In the genomic region with DNA sequence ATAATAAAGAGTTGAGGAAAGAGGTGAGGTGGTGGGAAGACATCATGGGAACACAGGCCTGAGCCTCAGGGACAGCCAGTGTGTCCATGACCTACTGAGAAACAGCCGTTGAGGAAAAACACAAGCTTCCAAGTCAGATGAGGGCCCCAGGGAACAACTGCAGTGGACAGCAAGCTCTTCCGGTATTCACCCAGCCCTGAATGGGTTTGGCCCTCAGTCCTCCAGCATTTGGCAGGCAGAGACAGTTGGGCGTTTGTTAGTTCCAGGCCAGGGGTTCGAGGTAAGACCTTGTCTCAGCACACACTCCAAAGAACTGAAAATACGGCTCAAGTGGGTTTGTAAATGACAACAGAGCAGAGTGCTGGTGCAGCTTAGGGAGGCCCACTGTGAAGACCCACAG, we compare ENCODE assay signal across 24 mouse cellular contexts. TPM values are rescaled to one million over a fixed set of nuclear protein-coding genes. Genes with fewer than 3 reads are reported as not detected.
DNase-seq lines count a peak whose midpoint lies in the region; ATAC-seq and TF ChIP-seq lines count a peak whose summit lies in the region.
"Had no signal": no experiment of that assay in that cellular context is flagged by ENCODE, and none has a peak within 500 bp of the region (broad histone marks: within the 10 kb centered on the region; RNA-seq: fewer than 3 reads in every experiment).

No protein-coding gene starts in this region.

- intact Hi-C loops in gastrocnemius, adult 2 months (cut with DNase I): no loop called here

- H3K9me3 ChIP-seq in intestine, embryonic 16.5 days (ENCODE audit: control insufficient read depth, low read length): 0 out of 2 replicates have a peak, but pooled peaks cover 4% of the 10 kb centered on the region
- H3K9me3 ChIP-seq in intestine, embryonic 15.5 days: no peaks in the 10 kb centered on the region
- no peaks in the 10 kb centered on the region for H3K9me3 ChIP-seq in stomach, postnatal 0 days (ENCODE audit: control insufficient read depth, low read length)
- H3K9me3 ChIP-seq: embryonic facial prominence, embryonic 12.5 days; hindbrain, embryonic 10.5 days had no signal

- DNase-seq in gastrocnemius, adult 2 months: no peak
- no peak for DNase-seq in gastrocnemius, postnatal 4 days (ENCODE audit: low spot score in 2 of 2)
- no peak for DNase-seq in spleen, adult 2 months (ENCODE audit: low read depth in 1 of 2, low spot score in 2 of 2)
- DNase-seq in spleen, postnatal 4 days (ENCODE audit: low spot score in 2 of 2): no peak
- no peak for DNase-seq in stomach, postnatal 0 days (ENCODE audit: low spot score)
- DNase-seq: adrenal gland, adult 2 months; adrenal gland, postnatal 25 days; cerebellum, adult 11-12 months; cerebellum, adult 9-10 months; cerebellum, postnatal 25 days; forebrain, postnatal 0 days; gastrocnemius, postnatal 36 days; kidney, adult 11 months had no signal

- H3K4me1 ChIP-seq in intestine, embryonic 16.5 days (ENCODE audit: control insufficient read depth, insufficient read depth, low read length): peaks cover 4% of the 10 kb centered on the region; the same call in 1 of the 2 replicates
- 0 out of 2 replicates have a peak, but pooled peaks cover under 1% of the 10 kb centered on the region for H3K4me1 ChIP-seq in intestine, embryonic 15.5 days (replicated peaks)
- H3K4me1 ChIP-seq in spleen, adult 2 months (ENCODE audit: control insufficient read depth, insufficient read depth, insufficient read length): peaks cover 4% of the 10 kb centered on the region; the same call in 1 of the 2 replicates
- peaks cover 24% of the 10 kb centered on the region for H3K4me1 ChIP-seq in small intestine, adult 2 months (ENCODE audit: control insufficient read depth, insufficient read depth, insufficient read length, low read length)
- H3K4me1 ChIP-seq in stomach, postnatal 0 days (replicated peaks; ENCODE audit: control insufficient read depth, insufficient read depth): no peaks in the 10 kb centered on the region
- H3K4me1 ChIP-seq: embryonic facial prominence, embryonic 12.5 days had no signal

- WGBS in intestine, embryonic 16.5 days: 61% methylated on average over 5 of the region's 5 CpGs
- WGBS in intestine, embryonic 15.5 days: 63% methylated on average over 5 of the region's 5 CpGs
- 73% methylated on average over 5 of the region's 5 CpGs for WGBS in spleen, adult 2 months
- 72% methylated on average over 5 of the region's 5 CpGs for WGBS in small intestine, adult 2 months
- 61% methylated on average over 5 of the region's 5 CpGs for WGBS in stomach, postnatal 0 days

- peak overlapping the region; percentile 71 for H3K27ac ChIP-seq in gastrocnemius, adult 2 months
- H3K27ac ChIP-seq in intestine, embryonic 16.5 days (ENCODE audit: low read length): 0 out of 2 replicates have a peak overlapping the region, but pooled peaks have one; percentile 17
- H3K27ac ChIP-seq in intestine, embryonic 15.5 days: no peak overlapping the region
- 0 out of 2 replicates have a peak overlapping the region, but pooled peaks have one; percentile 20 for H3K27ac ChIP-seq in spleen, adult 2 months (ENCODE audit: insufficient read depth, low read length)
- H3K27ac ChIP-seq in small intestine, adult 2 months (ENCODE audit: insufficient read depth, low read depth, low read length): 0 out of 2 replicates have a peak overlapping the region, but pooled peaks have one; percentile 3
- no peak overlapping the region for H3K27ac ChIP-seq in stomach, postnatal 0 days (replicated peaks)
- H3K27ac ChIP-seq: embryonic facial prominence, embryonic 12.5 days; hindbrain, embryonic 10.5 days; hindbrain, embryonic 14.5 days had no signal

- peaks cover 6% of the 10 kb centered on the region for H3K36me3 ChIP-seq in intestine, embryonic 16.5 days (ENCODE audit: control insufficient read depth, insufficient read depth, low read length)
- H3K36me3 ChIP-seq in intestine, embryonic 15.5 days: peaks cover 20% of the 10 kb centered on the region
- peaks cover 17% of the 10 kb centered on the region for H3K36me3 ChIP-seq in spleen, adult 2 months (ENCODE audit: control insufficient read depth, insufficient read depth, low read length)
- peaks cover 36% of the 10 kb centered on the region for H3K36me3 ChIP-seq in small intestine, adult 2 months (ENCODE audit: control insufficient read depth, insufficient read depth, low read length)
- H3K36me3 ChIP-seq in stomach, postnatal 0 days (ENCODE audit: control insufficient read depth, insufficient read depth, low read length): peaks cover 17% of the 10 kb centered on the region; the same call in 1 of the 2 replicates

- no peak for TF ChIP-seq CTCF in gastrocnemius, adult 2 months (IDR thresholded peaks at IDR 0.05)
- no peak for TF ChIP-seq CTCF in spleen, adult 2 months (IDR thresholded peaks at IDR 0.05; ENCODE audit: extremely low read depth, insufficient read depth, insufficient read length, insufficient replicate concordance)
- no peak for TF ChIP-seq CTCF in small intestine, adult 2 months (IDR thresholded peaks at IDR 0.05; ENCODE audit: extremely low read depth, insufficient read length, insufficient replicate concordance, low read depth, low read length)
- TF ChIP-seq CTCF in stomach, postnatal 0 days (IDR thresholded peaks at IDR 0.05; ENCODE audit: low read depth): no peak

- ATAC-seq in intestine, embryonic 16.5 days: no peak
- ATAC-seq in intestine, embryonic 15.5 days: no peak
- ATAC-seq in stomach, postnatal 0 days (ENCODE audit: low FRiP score, low TSS enrichment): no peak
- ATAC-seq: activated CD4-positive, CD25-positive, alpha-beta regulatory T cell, adult 4 months; forebrain, postnatal 0 days; Patski had no signal

- no peak for TF ChIP-seq POLR2A in spleen, adult 2 months (IDR thresholded peaks at IDR 0.05; ENCODE audit: low read depth, low read length)
- TF ChIP-seq POLR2A in small intestine, adult 2 months (IDR thresholded peaks at IDR 0.05; ENCODE audit: low read depth, low read length): no peak

- H3K4me3 ChIP-seq in gastrocnemius, adult 2 months: no peak overlapping the region
- no peak overlapping the region for H3K4me3 ChIP-seq in intestine, embryonic 16.5 days (ENCODE audit: low read length)
- H3K4me3 ChIP-seq in intestine, embryonic 15.5 days (replicated peaks): no peak overlapping the region
- H3K4me3 ChIP-seq in spleen, adult 2 months (ENCODE audit: extremely low read depth, insufficient read depth, insufficient read length): no peak overlapping the region
- no peak overlapping the region for H3K4me3 ChIP-seq in small intestine, adult 2 months (ENCODE audit: low read depth, low read length)
- H3K4me3 ChIP-seq in stomach, postnatal 0 days (ENCODE audit: low read depth, low read length): no peak overlapping the region
- H3K4me3 ChIP-seq: embryonic facial prominence, embryonic 12.5 days; hindbrain, embryonic 10.5 days had no signal

- no peak overlapping the region for H3K9ac ChIP-seq in intestine, embryonic 16.5 days (ENCODE audit: low read depth, low read length)
- no peak overlapping the region for H3K9ac ChIP-seq in intestine, embryonic 15.5 days
- no peak overlapping the region for H3K9ac ChIP-seq in stomach, postnatal 0 days (ENCODE audit: low read length)
- H3K9ac ChIP-seq: embryonic facial prominence, embryonic 12.5 days; forebrain, postnatal 0 days; hindbrain, embryonic 14.5 days had no signal

- H3K27me3 ChIP-seq in intestine, embryonic 16.5 days (replicated peaks; ENCODE audit: control insufficient read depth, insufficient read depth, low read length): no peaks in the 10 kb centered on the region
- no peaks in the 10 kb centered on the region for H3K27me3 ChIP-seq in intestine, embryonic 15.5 days (replicated peaks)
- H3K27me3 ChIP-seq in spleen, adult 2 months (ENCODE audit: control insufficient read depth, insufficient read depth, low read length): no peaks in the 10 kb centered on the region
- no peaks in the 10 kb centered on the region for H3K27me3 ChIP-seq in small intestine, adult 2 months (ENCODE audit: control insufficient read depth, insufficient read depth, low read length)
- no peaks in the 10 kb centered on the region for H3K27me3 ChIP-seq in stomach, postnatal 0 days (ENCODE audit: control insufficient read depth, insufficient read depth, low read length)
- H3K27me3 ChIP-seq: CH12.LX; embryonic facial prominence, embryonic 12.5 days; Patski had no signal

- no peak for TF ChIP-seq EP300 in stomach, postnatal 0 days (optimal IDR thresholded peaks at IDR 0.05)

- H3K4me2 ChIP-seq in intestine, embryonic 16.5 days (ENCODE audit: low read depth, low read length): no peak overlapping the region
- H3K4me2 ChIP-seq in intestine, embryonic 15.5 days (replicated peaks): no peak overlapping the region
- no peak overlapping the region for H3K4me2 ChIP-seq in stomach, postnatal 0 days (replicated peaks; ENCODE audit: low read depth)
- H3K4me2 ChIP-seq: embryonic facial prominence, embryonic 12.5 days; hindbrain, embryonic 14.5 days had no signal

RNA-seq across cellular contexts. Expression of gene Vasp, which starts 18.2 kb away (rescaled TPM):
- 10 to 100 TPM; 13.6 to 17.3 TPM for total RNA-seq in gastrocnemius, adult 2 months (2021)
- total RNA-seq in gastrocnemius, postnatal 4 days (2021): 10 to 100 TPM; 65.3 to 71.9 TPM
- 106 and 120 TPM in 2 replicates for polyA plus RNA-seq in intestine, embryonic 16.5 days (2015; fragmentation: Nextera tagmentation; extraction: Ambion mirVana)
- polyA plus RNA-seq in intestine, embryonic 15.5 days (2015; fragmentation: Nextera tagmentation; extraction: Ambion mirVana): 109 and 114 TPM in 2 replicates
- polyA plus RNA-seq in spleen, adult 2 months (2012; rRNA removed): 335 and 437 TPM in 2 replicates
- polyA plus RNA-seq in small intestine, adult 2 months (2012; rRNA removed): 183 and 517 TPM in 2 replicates
- polyA plus RNA-seq in stomach, postnatal 0 days (2015; fragmentation: Nextera tagmentation; extraction: Ambion mirVana): 108 and 120 TPM in 2 replicates

RNA-seq across cellular contexts. Expression of gene Opa3, which starts 25.3 kb away (rescaled TPM):
- 10 to 100 TPM; 41.9 to 52.4 TPM for total RNA-seq in gastrocnemius, adult 2 months (2021)
- 10 to 100 TPM; 30.7 to 31.3 TPM for total RNA-seq in gastrocnemius, postnatal 4 days (2021)
- polyA plus RNA-seq in intestine, embryonic 16.5 days (2015; fragmentation: Nextera tagmentation; extraction: Ambion mirVana): 40.6 and 40.9 TPM in 2 replicates
- polyA plus RNA-seq in intestine, embryonic 15.5 days (2015; fragmentation: Nextera tagmentation; extraction: Ambion mirVana): 36.8 and 39.4 TPM in 2 replicates
- polyA plus RNA-seq in spleen, adult 2 months (2012; rRNA removed): 14.7 and 17.7 TPM in 2 replicates
- polyA plus RNA-seq in small intestine, adult 2 months (2012; rRNA removed): 17.1 and 34.6 TPM in 2 replicates
- 20.3 and 20.7 TPM in 2 replicates for polyA plus RNA-seq in stomach, postnatal 0 days (2015; fragmentation: Nextera tagmentation; extraction: Ambion mirVana)

RNA-seq across cellular contexts. Expression of gene Ppm1n, which starts 26.4 kb away (rescaled TPM):
- under 1 TPM in 1 of 2 experiments, not detected in 1; 0.74 TPM for total RNA-seq in gastrocnemius, adult 2 months (2021)
- not detected for total RNA-seq in gastrocnemius, postnatal 4 days (2021)
- polyA plus RNA-seq in intestine, embryonic 16.5 days (2015; fragmentation: Nextera tagmentation; extraction: Ambion mirVana): 0.29 and 0.32 TPM in 2 replicates
- 0.14 and 0.34 TPM in 2 replicates for polyA plus RNA-seq in intestine, embryonic 15.5 days (2015; fragmentation: Nextera tagmentation; extraction: Ambion mirVana)
- polyA plus RNA-seq in spleen, adult 2 months (2012; rRNA removed): 2.1 and 3.3 TPM in 2 replicates
- 1.8 and 11.8 TPM in 2 replicates for polyA plus RNA-seq in small intestine, adult 2 months (2012; rRNA removed)
- 0.17 and 0.21 TPM in 2 replicates for polyA plus RNA-seq in stomach, postnatal 0 days (2015; fragmentation: Nextera tagmentation; extraction: Ambion mirVana)
- total RNA-seq: adrenal gland, adult 2 months; adrenal gland, postnatal 25 days; CH12.LX; heart, adult 18-20 months; heart, postnatal 25 days had no signal
- polyA plus RNA-seq: embryonic facial prominence, embryonic 12.5 days had no signal

RNA-seq across cellular contexts. Expression of gene Rtn2, which starts 29.0 kb away (rescaled TPM):
- 1,000 to 10,000 TPM in 1 of 2 experiments, 100 to 1,000 TPM in 1; 987 to 1,150 TPM for total RNA-seq in gastrocnemius, adult 2 months (2021)
- total RNA-seq in gastrocnemius, postnatal 4 days (2021): 100 to 1,000 TPM; 473 to 501 TPM
- polyA plus RNA-seq in intestine, embryonic 16.5 days (2015; fragmentation: Nextera tagmentation; extraction: Ambion mirVana): 10.3 and 11.8 TPM in 2 replicates
- 11.3 and 12.5 TPM in 2 replicates for polyA plus RNA-seq in intestine, embryonic 15.5 days (2015; fragmentation: Nextera tagmentation; extraction: Ambion mirVana)
- polyA plus RNA-seq in spleen, adult 2 months (2012; rRNA removed): 7.7 and 9.1 TPM in 2 replicates
- polyA plus RNA-seq in small intestine, adult 2 months (2012; rRNA removed): 6.7 and 11.7 TPM in 2 replicates
- polyA plus RNA-seq in stomach, postnatal 0 days (2015; fragmentation: Nextera tagmentation; extraction: Ambion mirVana): 10.1 and 12.1 TPM in 2 replicates
- polyA plus RNA-seq: activated CD4-positive, CD25-positive, alpha-beta regulatory T cell, adult 4 months had no signal

RNA-seq across cellular contexts. Expression of gene Gpr4, which starts 41.1 kb away (rescaled TPM):
- 1 to 10 TPM; 1.9 to 2.9 TPM for total RNA-seq in gastrocnemius, adult 2 months (2021)
- 1 to 10 TPM; 2.2 to 2.7 TPM for total RNA-seq in gastrocnemius, postnatal 4 days (2021)
- polyA plus RNA-seq in intestine, embryonic 16.5 days (2015; fragmentation: Nextera tagmentation; extraction: Ambion mirVana): 1.6 and 2.1 TPM in 2 replicates
- 1.4 and 1.5 TPM in 2 replicates for polyA plus RNA-seq in intestine, embryonic 15.5 days (2015; fragmentation: Nextera tagmentation; extraction: Ambion mirVana)
- 6.5 and 9.3 TPM in 2 replicates for polyA plus RNA-seq in spleen, adult 2 months (2012; rRNA removed)
- polyA plus RNA-seq in small intestine, adult 2 months (2012; rRNA removed): 3.8 and 4.4 TPM in 2 replicates
- 0.85 and 1.3 TPM in 2 replicates for polyA plus RNA-seq in stomach, postnatal 0 days (2015; fragmentation: Nextera tagmentation; extraction: Ambion mirVana)

Comparison
In these comparisons a context has a peak if more than half of its experiments do, and no peak if none do; other contexts are left out.
1. H3K27ac ChIP-seq: peak in gastrocnemius, adult 2 months (single experiment), intestine, embryonic 16.5 days (single experiment), spleen, adult 2 months (single experiment) and small intestine, adult 2 months (single experiment); none in intestine, embryonic 15.5 days (single experiment) and stomach, postnatal 0 days (single experiment).